Mouse (Mus musculus): Measurements from ENCODE around the gene Dlx1.

The Dlx1 gene

DNA sequence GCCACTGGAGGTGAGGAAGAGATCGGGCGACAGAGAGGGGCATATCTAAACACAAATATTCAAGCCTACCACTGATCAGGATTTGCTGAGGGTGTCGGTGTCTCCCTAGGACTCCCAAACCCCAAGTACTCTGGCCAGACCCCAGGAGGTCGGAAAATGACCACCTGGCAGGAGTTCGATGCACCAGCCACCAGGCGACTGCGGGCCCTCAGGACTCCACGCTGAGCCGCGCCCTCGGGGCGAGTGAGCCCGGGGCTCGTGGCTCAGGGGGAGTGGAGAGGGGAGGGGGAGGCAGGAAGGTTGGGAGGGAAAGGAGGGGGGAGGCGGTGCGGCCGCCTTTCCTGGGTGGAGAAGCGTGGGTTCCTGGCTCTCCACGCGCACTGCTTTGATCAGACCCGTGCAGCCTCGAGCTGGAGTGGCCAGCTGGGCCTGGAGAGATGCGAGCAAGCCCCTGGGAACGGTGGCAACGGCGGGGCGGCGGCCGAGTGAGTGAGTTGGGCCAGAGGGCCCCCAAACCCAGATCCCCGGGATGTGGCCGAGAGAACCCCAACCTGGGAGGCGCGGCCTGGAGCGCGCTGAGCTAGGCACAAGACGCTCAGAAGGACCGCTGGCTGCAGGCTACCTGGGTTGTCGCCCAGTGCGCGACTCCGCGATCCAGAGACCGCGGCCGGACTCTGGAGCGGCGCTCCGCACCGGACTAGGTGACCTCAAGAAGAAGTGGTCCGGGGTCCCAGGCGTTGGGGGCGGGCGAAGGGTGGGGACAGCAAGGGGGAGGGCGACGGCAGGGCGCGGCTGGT, 999 bp downstream of the Dlx1 start:
- DNase-seq = no peak

DNA sequence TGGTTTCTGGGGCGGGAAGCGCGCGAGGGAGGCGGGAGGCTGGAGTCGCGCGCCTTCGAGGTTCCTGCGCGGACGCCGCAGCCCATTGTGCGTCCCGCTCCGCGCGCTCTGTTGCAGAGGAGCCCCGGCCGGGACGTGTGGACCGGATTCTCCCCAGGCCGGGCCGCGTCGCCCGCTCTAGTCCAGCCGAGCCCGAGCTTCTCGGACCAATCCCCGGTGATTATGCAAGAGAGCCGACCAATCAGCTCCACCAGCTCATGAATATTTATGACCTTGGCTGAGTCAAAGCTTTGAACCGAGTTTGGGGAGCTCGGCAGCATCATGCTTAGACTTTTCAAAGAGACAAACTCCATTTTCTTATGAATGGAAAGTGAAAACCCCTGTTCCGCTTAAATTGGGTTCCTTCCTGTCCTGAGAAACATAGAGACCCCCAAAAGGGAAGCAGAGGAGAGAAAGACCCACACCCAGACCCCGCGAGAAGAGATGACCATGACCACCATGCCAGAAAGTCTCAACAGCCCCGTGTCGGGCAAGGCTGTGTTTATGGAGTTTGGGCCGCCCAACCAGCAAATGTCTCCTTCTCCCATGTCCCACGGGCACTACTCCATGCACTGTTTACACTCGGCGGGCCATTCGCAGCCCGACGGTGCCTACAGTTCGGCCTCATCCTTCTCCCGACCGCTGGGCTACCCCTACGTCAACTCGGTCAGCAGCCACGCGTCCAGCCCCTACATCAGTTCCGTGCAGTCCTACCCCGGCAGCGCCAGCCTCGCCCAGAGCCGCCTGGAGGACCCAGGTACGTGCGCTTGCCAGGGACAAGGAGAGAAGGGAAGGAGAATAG, 1.8 kb downstream of the Dlx1 start:
- DNase-seq = no peak

DNA sequence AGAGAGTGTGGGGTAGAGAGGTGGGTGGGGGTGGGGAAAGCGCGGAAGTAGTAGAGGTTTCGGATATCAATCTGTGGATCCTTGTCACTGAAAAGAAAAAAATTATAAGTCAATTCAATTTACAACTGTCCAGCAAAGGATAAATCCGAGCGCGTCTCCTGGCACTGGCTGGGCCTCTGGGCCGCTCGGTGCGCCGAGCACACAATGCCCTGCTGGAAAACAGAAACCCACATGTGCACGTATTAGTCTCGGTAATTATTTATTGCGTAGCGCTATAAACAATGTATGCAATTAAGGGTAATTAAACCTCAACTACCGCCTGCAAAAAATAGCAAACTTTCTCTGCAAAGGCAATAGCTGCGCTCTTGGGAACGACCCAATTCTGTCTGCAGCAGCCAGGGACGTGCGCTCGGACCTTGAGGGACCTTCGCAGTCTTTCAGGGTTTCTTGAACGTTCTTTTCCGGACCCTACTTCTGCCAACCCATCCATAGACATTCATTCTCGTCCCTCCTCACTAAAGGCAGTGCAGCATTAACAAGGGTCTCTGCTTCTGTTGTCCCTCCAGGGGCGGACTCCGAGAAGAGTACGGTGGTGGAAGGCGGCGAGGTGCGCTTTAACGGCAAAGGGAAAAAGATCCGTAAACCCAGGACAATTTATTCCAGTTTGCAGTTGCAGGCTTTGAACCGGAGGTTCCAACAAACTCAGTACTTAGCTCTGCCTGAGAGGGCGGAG, 2.6 kb downstream of the Dlx1 start:
- DNase-seq = no peak

- no peak for DNase-seq
These were observed 3.2 kb downstream of the Dlx1 start for GRCm38 (mm10) chr2:71531124-71531590.

GRCm38 (mm10) chr2:71531990-71532970, 4.4 kb downstream of the Dlx1 start:
- DNase-seq = no peak

- no peak for DNase-seq
These were observed 5.2 kb downstream of the Dlx1 start for GRCm38 (mm10) chr2:71533094-71533493.

DNA sequence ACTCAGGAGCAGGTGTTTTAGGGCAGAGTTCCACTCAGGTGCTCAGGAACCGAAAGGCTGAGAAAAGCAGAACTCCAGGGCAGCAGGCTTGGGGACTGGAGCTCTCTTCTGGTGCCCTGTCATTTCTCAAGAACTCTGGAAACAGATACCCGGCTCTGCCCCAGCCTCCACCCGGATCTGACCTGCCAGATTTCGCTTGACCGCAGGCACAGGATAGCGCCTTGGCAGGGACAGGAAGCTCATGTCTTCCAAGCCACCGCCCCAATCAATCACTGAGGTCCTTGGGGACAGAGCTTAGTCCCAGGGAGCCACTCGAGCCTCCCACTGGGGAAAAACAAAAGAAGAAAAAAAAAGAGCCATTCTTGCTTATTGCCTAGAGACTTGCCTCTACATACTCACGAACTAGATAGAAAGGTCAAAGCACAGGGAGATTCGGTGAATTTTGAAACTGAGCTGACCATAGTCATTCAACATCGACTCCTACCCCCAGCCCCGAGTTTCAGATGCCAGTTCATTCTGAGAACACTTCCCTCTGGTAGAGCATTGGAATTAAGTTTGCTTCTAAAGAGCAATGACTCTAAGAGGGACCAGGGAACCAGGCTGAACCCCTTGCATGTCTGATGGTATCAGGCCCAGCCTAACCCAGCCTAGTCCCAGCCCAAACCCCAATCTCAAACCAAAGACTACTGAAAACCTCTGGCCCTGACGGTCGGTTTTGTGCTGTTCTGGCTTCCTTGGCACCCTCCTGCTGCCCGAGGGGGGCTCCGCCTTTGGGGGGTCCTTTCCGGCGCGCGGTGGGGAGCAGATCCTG, 6.5 kb downstream of the Dlx1 start:
- no peak for DNase-seq

DNA sequence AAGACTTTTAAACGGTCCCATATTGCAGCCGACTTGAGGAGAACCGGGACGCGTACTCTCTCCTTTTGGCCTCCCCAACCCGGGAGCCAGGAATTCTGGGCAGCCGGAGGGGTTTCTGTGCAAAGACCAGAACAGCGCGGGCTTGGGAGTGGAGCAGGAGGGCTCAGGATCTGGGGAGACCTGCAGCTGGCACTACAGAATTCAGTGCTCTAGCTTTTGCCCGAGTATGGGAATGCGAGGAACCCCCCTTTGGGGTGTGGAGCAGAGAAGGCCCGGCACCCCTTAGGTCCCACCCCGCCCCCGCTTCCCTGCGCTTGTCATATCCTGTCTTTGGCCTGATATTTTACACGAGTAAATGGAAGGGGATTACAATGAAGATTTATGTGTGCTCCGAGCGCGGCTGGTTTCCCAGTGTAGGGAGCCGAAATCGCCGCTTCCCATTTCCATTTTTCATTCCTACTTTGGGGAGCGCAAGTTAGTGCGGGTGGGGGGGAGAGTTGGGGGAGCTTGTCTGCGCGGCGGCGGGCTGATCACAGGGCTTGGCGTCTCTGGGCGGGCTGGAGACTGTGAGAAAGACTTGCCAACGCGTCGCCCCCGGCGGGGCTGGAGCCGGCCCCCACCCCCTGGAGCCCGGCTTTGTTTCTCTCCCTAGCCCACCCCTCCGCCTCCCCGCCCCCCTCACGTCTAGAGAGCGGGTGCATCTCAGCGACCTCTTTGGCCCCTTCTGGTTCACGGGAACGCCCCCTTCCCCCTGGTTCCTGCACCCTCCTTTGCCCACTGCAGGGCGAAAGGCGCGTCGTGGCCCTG, 12.9 kb downstream of the Dlx1 start:
- no peak for DNase-seq

DNA sequence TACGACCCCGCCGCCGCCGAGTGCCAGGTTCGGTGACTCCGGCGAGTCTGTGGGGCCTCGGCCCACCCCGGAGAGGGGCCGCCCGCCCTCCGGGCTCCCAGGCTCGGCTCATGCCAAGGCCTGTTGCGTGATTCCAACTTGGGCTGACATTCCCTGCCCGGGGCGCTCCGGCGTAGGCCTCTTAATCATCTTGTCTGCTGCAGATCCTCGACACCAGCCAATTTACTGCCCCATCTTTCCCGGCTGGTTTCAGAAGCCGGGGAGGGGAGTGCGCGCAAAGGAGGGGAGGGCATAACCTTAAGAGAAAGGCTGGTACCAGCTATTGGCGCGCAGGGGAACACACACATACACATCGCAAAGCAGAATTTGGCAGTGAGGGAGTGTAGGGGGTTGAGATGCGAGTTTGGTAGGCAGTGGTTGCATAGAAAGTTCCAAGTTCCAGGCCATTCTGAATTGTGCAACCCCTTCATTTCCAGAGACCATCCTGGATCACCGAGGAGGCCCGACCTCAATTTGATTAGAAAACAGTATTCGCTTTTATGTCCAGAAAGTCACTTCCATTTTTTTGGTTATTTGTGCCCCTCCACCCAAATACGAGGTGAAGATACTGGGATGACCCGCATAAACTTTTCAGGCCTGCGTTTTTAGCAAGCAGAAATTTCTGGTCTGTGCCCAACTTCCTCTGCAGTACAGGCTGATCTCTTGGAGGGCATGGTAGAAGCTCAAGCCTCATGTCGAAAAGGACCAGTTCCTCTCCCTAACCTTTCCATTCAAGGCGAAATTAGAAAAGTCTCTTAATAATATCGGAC, 13.7 kb downstream of the Dlx1 start:
- no peak for DNase-seq

- no peak for DNase-seq
These were observed 14.4 kb downstream of the Dlx1 start for GRCm38 (mm10) chr2:71542227-71542815.

DNA sequence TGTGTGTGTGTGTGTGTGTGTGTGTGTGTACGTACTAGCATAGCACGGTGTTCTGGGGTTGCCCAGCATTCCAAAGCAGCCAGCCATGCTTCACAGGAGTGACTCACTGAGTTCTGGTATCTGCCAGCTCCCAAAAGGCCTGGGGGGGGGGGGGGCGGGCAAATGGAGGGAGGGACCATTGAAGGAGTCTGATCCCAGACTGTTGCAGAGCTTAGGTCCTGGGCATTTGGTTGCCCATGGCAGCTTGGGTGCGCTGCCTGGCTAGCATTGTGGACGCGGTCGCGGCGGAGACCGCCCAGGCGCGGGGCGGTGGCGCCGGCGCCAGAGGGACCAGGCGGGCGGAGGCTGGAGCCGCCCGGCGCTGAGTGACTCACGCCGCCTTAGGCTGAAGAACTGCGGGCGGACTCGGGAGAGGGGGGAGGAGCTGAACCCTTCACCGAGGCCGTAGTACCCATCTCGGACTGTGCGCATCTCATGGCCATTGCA, 14.9 kb downstream of the Dlx1 start:
- DNase-seq = no peak

DNA sequence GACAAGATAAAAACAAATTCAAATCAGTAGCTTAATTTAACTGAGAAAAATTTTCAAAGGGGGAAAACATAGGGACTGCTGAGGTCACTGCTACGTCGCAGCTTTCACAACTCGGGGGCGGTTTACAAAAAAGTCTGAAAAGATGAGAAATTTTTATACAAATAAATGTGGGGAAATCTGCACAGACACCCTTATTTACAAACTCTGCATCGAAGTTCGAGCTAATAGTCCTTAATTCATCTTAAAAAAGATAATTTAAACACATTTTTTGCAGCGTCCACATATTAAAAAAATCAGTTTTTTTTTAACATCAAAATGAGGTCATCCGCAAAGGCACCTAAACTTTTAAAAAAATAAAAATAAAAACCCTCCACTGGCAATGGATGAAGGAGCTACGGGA, 15.6 kb downstream of the Dlx1 start:
- DNase-seq = no peak

GRCm38 (mm10) chr2:71543948-71544347, 16.0 kb downstream of the Dlx1 start:
- no peak for DNase-seq

DNA sequence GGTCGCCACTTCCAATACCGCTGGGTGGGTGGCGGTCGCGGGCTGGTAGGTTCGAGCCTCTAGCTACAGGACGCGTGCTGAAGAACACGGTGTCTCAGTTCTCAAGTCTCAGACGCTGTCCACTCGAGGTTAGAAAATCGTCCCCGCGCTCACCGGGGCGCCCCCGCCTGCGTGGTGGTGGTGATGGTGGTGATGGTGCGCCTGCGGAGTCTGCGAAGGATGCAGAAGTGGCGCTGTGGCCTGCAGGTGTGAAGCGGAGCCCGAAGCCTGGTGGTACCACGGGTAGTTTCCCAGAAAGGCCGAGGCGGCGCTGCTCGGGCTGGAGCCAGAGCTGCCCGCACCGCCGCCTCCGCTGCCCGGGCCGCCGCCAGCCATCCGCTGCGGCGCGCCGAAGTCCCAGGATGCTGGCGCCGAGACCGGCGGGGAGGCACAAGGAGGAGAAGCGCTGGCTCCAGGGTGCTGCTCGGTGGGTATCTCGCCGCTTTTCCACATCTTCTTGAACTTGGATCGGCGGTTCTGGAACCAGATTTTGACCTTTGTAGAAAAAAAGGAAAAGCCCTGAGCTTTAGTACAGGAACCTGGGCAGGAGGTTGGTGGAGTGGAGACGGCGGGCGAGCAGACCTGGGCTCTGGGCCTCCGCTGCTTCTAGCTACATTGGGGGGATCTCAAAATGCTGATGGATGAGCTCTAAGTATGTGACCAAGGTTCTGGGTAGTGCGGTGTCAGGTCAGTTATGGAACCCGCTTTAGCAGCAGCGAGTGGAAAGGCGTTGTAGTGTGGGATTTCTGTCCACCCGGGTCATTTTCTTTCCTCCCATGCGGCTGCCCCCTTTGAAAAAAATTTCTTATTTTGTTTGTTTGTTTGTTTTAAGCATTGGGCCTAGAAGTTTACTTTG, 16.7 kb downstream of the Dlx1 start:
- DNase-seq = no peak

GRCm38 (mm10) chr2:71545401-71545881, 17.5 kb downstream of the Dlx1 start:
- DNase-seq = no peak

DNA sequence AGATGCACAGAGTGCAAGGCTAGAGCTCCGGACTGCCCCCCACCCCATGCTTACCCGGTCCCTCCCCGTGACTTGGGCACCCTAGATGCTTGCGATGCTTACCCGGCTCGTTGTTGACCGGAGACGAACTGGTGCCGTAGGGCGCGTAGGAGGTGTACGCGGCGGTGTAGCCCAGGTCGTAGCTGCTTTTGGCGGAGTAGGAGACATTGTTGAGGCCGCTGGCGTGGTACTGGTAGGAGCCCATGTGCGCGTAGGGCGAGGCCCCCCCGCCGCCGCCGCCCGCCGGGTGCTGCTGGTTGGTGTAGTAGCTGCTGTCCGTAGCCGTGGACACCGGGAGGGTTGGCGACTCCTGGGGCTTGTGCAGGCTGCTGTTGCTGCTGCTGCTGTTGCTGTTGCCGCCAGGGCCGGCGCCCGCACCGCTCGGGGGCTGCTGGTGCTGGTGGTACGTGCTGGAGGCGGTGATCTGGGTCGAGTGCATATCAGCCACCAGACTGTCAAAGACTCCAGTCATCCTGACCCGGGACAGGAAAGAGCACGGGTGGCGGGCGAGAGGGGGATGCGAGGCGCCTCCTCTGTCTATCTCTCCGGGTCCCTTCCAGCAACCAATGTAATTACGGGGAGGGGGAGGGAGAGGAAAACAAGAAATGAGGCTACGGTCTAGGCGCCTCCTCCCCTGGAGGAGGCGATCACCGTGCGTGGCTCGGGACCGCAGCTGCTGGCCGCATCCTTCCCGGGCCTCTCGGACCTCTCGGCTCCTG, 18.1 kb downstream of the Dlx1 start:
- DNase-seq = no peak

- DNase-seq = no peak
These were observed 18.7 kb downstream of the Dlx1 start, which contains the start of gene Dlx2 for GRCm38 (mm10) chr2:71546640-71547071. Dlx2 (minus strand) TSS chr2:71546754.

Data from cerebellum, adult 11-12 months (tissue).